Mouse (Mus musculus) neural tube, embryonic 12.5 days (tissue): ENCODE measurements at regions not wholly inside any gene's neighbourhood (a gene's known extent, or its start where the extent isn't known, plus 50 kb on each side); places are given as distances from the start of the nearest gene placed in this dataset.

Experiments used
- ATAC-seq: fragments of 200-750 bp; cut with Nextera tagmentation; 2 replicates; pipeline ENCODE4 v1.8.0; 2017; ENCODE audit warnings: low read depth, mild to moderate bottlenecking, moderate TSS enrichment, moderate library complexity; ENCODE audit not compliant: low FRiP score
- H3K27ac ChIP-seq: fragments of 300-500 bp; sonication (generic); 2 replicates; pipeline ENCODE4 v1.5.1; 2016
- H3K27me3 ChIP-seq: fragments of 300-500 bp; sonication (generic); replicated peaks from 2 replicates; pipeline ENCODE4 v1.6.1; 2016; ENCODE audit warnings: mild to moderate bottlenecking
- H3K36me3 ChIP-seq: fragments of 300-500 bp; sonication (generic); 2 replicates; pipeline ENCODE4 v1.6.1; 2016; ENCODE audit warnings: mild to moderate bottlenecking
- H3K4me1 ChIP-seq: fragments of 300-500 bp; sonication (generic); 2 replicates; pipeline ENCODE4 v1.6.1; 2016
- H3K4me2 ChIP-seq: fragments of 300-500 bp; sonication (generic); replicated peaks from 2 replicates; pipeline ENCODE4 v1.6.1; 2016; ENCODE audit warnings: mild to moderate bottlenecking
- H3K4me3 ChIP-seq: fragments of 300-500 bp; sonication (generic); 2 replicates; pipeline ENCODE4 v1.5.1; 2016
- H3K9ac ChIP-seq: fragments of 300-500 bp; sonication (generic); 2 replicates; pipeline ENCODE4 v1.6.1; 2016; ENCODE audit warnings: mild to moderate bottlenecking
- H3K9me3 ChIP-seq: fragments of 300-500 bp; sonication (generic); 2 replicates; pipeline ENCODE4 v1.6.1; 2016; ENCODE audit warnings: mild to moderate bottlenecking
- WGBS: fragments of 180-500 bp; shearing (Covaris S2); methylation state at CpG from one replicate; pipeline ENCODE4 v1.1.7; 2016; 5-methylcytosine and 5-hydroxymethylcytosine counted together

DNA sequence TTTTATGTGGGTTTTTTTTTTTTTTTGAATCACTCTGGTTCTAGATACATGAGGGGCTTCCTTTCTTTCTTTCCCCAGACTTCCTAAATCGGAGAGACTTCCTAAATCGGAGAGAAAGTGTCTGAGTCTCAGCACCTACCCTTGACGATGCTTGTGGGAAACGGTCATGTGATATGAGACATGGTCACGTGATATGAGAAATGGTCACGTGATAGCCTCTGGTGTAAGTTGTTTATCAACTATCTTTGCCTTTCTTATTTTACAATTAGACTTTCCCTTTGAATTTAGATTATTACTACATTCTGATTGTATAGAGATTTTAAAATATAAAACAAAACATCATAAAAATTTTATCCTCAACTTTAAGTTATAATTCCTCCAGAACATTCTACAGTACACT is 330.1 kb upstream of the Frg1 start:
- no peak overlapping the region for H3K27ac ChIP-seq
- no peak for ATAC-seq
- H3K4me1 ChIP-seq = no peaks in the 10 kb centered on the region
- no peaks in the 10 kb centered on the region for H3K36me3 ChIP-seq
- no peaks in the 10 kb centered on the region for H3K9me3 ChIP-seq
- 92% methylated on average over 6 of the region's 6 CpGs for WGBS
- no peak overlapping the region for H3K4me3 ChIP-seq
- no peaks in the 10 kb centered on the region for H3K27me3 ChIP-seq
- no peak overlapping the region for H3K9ac ChIP-seq
- no peak overlapping the region for H3K4me2 ChIP-seq

DNA sequence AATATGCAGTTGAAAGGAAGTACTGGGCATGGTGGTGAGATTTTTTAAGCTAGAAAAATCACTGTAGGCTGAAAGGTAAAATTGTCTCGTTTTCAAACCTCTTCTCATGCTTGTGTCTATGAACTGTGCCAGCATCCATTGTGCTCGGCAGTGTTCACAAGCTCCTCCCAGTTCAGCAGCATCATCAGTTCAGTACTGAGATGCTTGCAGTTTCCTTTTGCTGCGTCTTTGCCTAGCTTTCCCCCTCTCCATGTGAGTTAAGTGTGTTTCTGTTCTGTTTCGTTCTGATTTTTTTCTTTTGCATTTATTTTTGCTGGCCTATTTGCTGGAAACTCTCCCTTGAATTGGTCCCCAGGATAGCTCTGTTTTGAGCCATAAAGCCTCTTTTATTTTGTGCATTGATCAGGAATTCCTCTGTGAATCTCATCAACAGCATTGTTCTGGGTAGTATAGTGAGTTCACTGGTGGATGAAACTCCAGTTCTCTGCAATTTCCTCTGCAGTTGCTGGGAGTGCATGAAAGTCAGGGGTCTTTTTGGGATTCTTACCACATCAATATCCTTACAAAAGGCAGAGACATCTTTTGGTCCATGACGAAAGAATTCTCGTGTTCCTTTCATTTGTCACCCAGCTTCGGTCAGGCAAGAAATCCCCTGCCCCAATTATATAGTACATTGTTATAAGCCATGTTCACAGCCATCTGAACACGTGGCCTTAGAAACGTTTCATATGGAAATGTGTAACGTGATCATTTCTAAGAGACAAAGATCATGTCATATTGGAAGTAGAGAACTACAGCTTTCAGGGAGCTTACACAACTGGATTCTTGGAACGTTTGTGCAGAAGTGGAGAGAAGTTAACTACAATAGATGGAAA is 326.2 kb upstream of the Frg1 start:
- Histone ChIP-seq H3K9me3 (no peaks in the 10 kb centered on the region), H3K4me3 (no peak overlapping the region), H3K27ac (no peak overlapping the region), H3K4me2 (no peak overlapping the region), H3K4me1 (no peaks in the 10 kb centered on the region), H3K9ac (no peak overlapping the region), H3K36me3 (no peaks in the 10 kb centered on the region), H3K27me3 (no peaks in the 10 kb centered on the region)
- no peak for ATAC-seq
- WGBS = 49% methylated on average over 11 of the region's 11 CpGs

DNA sequence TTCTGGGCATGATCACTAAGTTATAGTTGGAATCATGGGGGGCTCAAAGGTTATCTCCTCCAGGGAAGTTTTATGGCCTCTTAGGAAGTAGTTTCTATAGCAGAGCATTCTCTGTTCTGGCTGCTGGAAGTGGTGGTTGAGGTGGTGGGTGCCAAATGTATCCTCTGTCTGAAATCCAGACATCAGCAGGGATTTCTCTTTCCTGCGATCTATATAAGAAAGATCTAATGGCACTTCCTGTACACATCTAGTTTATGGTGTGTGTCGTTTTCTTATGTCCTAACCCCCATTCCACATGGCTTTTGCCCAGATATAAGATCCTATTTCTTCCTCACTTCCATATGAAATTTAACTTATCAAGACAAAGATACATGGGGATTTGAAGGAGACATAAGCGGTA is 300.1 kb upstream of the Frg1 start:
- 88% methylated on average over 3 of the region's 3 CpGs for WGBS
- no peak overlapping the region for H3K27ac ChIP-seq
- H3K36me3 ChIP-seq = no peaks in the 10 kb centered on the region
- H3K4me1 ChIP-seq = no peaks in the 10 kb centered on the region
- H3K4me3 ChIP-seq = no peak overlapping the region
- H3K9me3 ChIP-seq = no peaks in the 10 kb centered on the region
- no peak for ATAC-seq
- H3K9ac ChIP-seq = no peak overlapping the region
- no peaks in the 10 kb centered on the region for H3K27me3 ChIP-seq
- no peak overlapping the region for H3K4me2 ChIP-seq

DNA sequence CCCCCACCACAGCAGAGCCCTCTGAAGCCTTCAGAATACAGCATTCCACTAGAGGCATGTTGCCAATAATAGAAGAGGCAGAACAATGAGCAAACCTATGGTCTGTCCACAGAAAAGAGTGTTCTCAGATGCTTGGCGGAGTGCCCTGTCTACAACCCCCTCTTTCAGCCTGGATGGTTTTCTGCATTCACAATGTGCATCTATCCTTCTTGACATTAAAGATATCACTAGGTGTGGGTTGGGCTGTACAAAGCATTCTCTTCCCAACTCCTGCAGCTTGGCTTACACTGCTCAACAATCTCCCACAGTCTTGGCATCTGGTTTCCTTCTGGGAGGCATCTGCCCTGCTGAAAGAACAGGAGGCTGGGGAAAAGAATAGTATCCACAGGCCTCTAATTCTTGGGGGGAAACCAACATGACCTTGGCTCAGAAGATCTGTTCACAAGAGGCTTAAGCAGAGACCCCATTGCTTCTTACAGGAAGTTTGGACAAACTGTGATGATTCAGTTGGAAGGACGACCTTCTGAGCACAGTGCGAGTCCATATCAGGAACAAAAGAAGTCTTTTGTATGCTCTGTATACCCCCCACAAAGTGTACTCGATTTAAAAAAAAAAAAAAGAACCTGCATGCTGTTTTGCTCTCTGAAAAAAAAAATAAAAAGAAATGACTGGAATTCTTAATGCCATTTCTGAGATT is 296.9 kb upstream of the Frg1 start:
- no peak overlapping the region for H3K27ac ChIP-seq
- H3K4me3 ChIP-seq = no peak overlapping the region
- 51% methylated on average over 4 of the region's 4 CpGs for WGBS
- ATAC-seq = peak; percentile 66
- H3K4me1 ChIP-seq = no peaks in the 10 kb centered on the region
- H3K4me2 ChIP-seq = no peak overlapping the region
- H3K36me3 ChIP-seq = no peaks in the 10 kb centered on the region
- no peaks in the 10 kb centered on the region for H3K9me3 ChIP-seq
- no peak overlapping the region for H3K9ac ChIP-seq
- H3K27me3 ChIP-seq = no peaks in the 10 kb centered on the region

DNA sequence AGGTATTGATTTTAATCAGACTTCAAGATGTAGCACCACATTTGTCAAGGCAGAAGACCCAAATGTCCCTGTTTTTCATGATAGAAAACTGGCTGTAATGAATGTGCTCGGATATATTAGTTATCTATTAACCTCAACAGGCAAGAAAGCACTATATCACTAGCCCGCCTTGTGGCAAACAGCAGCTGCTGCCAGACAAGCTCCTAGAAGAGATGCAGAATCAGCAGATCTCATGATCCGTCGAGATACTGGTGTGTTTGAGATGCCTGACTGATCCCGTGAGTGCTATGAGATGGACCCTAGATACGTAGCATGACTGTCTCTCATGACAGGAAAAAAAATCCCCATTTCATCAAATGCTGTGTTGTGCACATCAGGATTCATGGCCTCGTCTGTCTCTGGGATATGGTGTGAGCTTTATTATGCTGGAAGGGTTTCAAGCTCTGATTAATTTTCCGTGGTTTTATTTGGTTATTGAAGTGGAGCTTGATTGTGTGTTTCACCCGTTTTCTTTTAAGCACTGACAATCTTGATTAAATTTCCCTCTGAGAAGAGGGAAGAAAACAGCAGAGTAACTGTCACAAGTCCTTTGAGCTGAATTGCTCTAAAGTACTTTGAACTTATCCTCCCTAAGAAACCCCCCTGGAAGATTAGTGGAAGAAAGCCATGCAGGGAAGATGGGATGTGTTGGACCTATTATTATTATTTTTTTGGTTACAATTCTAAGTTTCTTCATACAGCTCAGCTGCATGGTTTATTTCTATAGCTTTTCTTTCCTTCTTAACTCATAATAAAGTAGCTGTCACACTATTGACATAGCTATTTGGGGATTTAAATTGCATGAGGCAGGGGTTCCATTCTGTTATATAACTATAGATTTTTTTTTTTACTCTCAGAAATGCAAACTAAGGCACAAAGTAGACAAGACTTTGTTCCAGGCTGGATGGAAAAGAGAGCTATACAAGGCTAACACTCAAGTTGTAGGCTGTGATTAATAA is 287.4 kb upstream of the Frg1 start:
- Histone ChIP-seq H3K9me3 (no peaks in the 10 kb centered on the region), H3K4me2 (no peak overlapping the region), H3K9ac (no peak overlapping the region), H3K27me3 (no peaks in the 10 kb centered on the region), H3K4me3 (no peak overlapping the region), H3K4me1 (no peaks in the 10 kb centered on the region), H3K36me3 (no peaks in the 10 kb centered on the region), H3K27ac (no peak overlapping the region)
- ATAC-seq = 0 out of 2 replicates have a peak, but pooled peaks have one; percentile 25
- 63% methylated on average over 9 of the region's 9 CpGs for WGBS
